Mouse (Mus musculus) spleen, postnatal 10 days (tissue): ENCODE results near the gene Abca1.

Experiments
- DNase-seq, 2 experiments: peaks; one replicate each; pipeline ENCODE4 v3.0.0; 2021 to 2022; ENCODE audit warnings: low spot score in 2 of 2

Gene Abca1

DNA sequence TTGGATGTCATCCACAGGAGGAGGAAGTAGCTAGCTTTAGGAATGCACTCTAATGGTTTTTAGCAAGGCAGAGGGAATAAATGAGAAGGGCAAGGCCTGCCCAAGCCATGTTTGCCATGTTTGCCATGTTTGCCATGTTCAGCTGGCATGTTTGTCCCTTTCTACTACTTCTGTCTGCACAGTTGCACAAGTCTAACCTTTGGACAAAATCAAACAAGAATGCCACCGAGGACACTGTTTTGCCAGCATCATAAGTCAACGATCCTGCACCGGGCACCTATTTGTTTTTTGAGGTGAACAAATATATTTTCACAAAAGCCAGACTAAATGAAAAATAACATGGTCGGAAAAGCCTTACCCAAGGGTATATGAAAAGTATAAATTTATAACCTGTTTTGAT lies 149.8 kb downstream of the Abca1 start:
- no peak for DNase-seq

DNA sequence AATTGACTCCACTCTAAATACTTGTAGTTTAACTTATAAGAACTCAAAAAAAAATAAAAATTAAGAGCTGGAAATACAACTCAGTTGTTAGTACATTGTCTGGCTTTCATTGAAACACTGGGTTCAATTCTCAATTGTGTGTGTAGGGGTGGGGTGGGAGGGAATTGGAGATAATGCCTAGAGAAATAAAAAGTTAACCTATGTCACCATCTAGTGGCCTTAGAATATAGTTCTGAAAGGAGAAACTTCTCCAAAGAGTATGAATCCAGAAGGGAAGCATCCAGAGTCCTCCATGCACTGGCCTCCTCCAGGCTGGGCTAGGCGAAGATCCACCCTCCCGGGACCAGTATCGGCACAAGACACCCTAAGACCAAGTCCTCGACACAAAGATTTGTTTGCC lies 150.5 kb downstream of the Abca1 start:
- no peak for DNase-seq

DNA sequence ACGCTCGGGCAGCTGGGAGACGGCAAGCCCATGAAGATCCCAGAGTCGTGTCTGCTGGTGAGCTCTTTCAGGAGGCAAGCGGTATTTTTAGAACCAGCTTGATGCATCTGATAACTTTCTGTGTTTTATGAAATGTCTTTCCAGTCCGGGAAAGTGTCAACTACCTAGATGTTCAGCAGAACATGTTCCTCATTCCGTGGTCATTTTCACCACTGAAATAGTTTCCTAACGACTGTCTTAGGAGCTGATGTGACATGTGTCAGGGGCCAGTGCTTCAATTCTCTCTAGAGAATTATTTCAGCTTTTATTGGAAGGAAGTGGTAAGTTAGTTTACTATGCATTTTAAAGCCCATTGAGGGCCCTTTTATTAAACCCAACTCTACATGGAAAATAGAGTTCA lies 159.5 kb downstream of the Abca1 start:
- DNase-seq = no peak

DNA sequence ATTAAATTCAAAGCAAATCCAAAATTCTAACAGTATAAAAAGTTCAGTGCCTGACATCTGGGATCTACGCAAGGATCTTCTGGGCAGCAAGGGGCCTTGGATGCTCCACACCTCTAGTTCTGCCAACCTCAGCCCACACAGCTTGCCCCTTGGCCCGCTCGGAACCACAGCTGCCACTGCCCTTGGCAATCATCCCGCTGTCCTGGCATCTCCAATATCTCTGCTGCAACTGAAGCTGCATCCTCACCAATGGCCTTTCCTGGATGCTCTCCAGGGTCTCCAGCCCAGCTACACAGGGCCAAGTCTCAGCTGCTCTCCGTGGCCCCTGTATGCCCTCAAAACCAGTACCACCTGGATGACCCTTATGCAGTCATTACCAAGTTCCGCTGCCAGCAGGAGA lies 160.2 kb downstream of the Abca1 start:
- no peak for DNase-seq

DNA sequence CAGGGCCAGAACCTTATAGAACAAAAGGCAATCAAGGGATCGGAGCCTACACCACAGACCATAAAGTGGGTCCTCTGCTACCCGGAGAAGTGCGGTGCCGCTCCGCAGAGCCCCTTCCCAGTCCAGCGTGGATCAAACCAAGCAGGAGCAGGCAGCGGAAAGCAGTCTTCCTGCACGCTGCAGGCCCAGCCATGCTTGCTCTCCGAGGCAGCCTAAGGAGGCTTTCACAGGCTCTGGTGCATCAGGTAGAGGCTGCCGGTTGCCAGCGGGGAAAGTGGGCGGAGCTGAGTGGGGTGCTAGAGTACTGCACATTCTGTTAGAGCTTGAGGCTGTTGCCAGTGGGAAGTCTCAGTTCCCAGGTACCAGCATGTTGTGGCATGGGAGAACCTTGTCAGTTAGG lies 170.4 kb downstream of the Abca1 start, which contains the start of gene Nipsnap3a:
Nipsnap3a (plus strand) TSS at position 25 of the 400 bp plus-strand sequence.
- no peak for DNase-seq

DNA sequence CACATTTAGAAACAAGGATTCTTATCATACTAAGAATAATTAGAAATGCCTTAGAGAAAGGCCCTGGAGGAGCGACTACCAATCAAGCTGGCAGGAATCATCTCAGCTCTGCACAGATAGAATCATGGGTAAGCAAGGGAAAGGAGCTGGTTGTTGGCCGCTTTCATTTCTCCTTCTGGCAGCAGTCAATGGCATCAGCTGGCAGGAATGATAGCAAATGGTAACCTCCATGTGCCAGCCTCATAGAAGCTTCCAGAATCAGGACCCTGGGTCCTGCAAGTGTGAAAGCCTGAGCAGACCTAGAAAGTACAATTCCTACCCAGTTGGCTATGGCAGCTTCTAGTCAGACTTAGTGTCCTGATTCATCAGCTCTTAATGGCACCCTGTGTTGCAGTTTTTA lies 173.4 kb downstream of the Abca1 start:
- no peak for DNase-seq

DNA sequence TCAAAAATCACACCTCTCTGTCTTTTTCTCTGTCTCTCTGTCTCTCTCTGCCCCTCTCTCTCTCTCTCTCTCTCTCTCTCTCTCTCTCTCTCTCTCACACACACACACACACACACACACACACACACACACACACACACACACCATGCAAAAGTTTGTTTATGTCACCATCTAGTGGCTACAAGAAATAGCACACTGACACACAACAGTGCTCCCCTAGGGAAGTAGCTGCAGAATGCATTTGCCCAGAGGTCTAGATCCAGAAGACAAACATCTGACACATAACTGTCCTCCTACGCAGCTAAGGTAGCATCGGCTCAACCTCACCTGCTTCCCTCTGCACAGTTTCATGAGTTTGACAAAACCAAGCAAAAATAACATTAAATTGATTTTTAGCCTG lies 174.5 kb downstream of the Abca1 start:
- no peak for DNase-seq
